Mouse (Mus musculus) heart, adult 2 months (tissue): Measurements from ENCODE around the gene Gm29094. TPM values are rescaled to one million over a fixed set of nuclear protein-coding genes. Genes with fewer than 3 reads are reported as not detected.
A peak's percentile ranks its signal among the peaks of the same experiment; 100 is the strongest.
"Not testable (repeated sequence)": the region's sequence is repeated elsewhere in the genome, so short reads cannot be mapped to it uniquely, and the experiment has no call there.

ENCODE experiments used
- DNase-seq, 2 experiments: peaks; one replicate each; pipeline ENCODE4 v3.0.0; 2021
- H3K27ac ChIP-seq: fragments of 200-600 bp; 2 replicates; pipeline ENCODE4 v1.8.1; 2022
- H3K27me3 ChIP-seq: fragments of 200-500 bp; 2 replicates; pipeline ENCODE4 v1.6.1; 2012; ENCODE audit warnings: mild to moderate bottlenecking, low read length, inconsistent platforms, mixed read lengths; ENCODE audit not compliant: control insufficient read depth, insufficient read depth
- H3K36me3 ChIP-seq: fragments of 200-500 bp; 2 replicates; pipeline ENCODE4 v1.6.1; 2012; ENCODE audit warnings: low read length, inconsistent platforms; ENCODE audit not compliant: control insufficient read depth, insufficient read depth
- H3K4me1 ChIP-seq: fragments of 200-500 bp; 2 replicates; pipeline ENCODE4 v1.6.1; 2011; ENCODE audit warnings: low read length; ENCODE audit not compliant: control insufficient read depth, insufficient read depth
- H3K4me3 ChIP-seq: fragments of 200-600 bp; 2 replicates; pipeline ENCODE4 v1.8.1; 2022
- H3K79me2 ChIP-seq: fragments of 200-500 bp; replicated peaks from 2 replicates; pipeline ENCODE4 v1.6.1; 2012; ENCODE audit warnings: mild to moderate bottlenecking, inconsistent platforms, low read length, moderate library complexity, mixed read lengths; ENCODE audit not compliant: control insufficient read depth, insufficient read depth
- H3K9ac ChIP-seq: fragments of 200-500 bp; 2 replicates; pipeline ENCODE4 v1.6.1; 2012; ENCODE audit warnings: low read depth, mild to moderate bottlenecking, control low read depth, inconsistent platforms, low read length, mixed read lengths
- CTCF ChIP-seq: fragments of 200-600 bp; IDR thresholded peaks from 2 replicates; pipeline ENCODE4 v1.8.1; 2022; ENCODE audit warnings: antibody characterized with exemption, mild to moderate bottlenecking, moderate library complexity
- EP300 ChIP-seq: fragments of 200-500 bp; IDR thresholded peaks from 2 replicates; pipeline ENCODE4 v1.6.1; 2011; ENCODE audit warnings: low read depth, low read length, control low read depth; ENCODE audit not compliant: insufficient read depth
- POLR2A ChIP-seq: fragments of 200-500 bp; IDR thresholded peaks from 2 replicates; pipeline ENCODE4 v1.6.1; 2011; ENCODE audit warnings: mild to moderate bottlenecking, low read depth, low read length, control low read depth; ENCODE audit not compliant: insufficient read depth
- WGBS: fragments of 180-500 bp; shearing (Covaris S2); methylation state at CpG from one replicate; pipeline ENCODE4 v1.1.7; 2018; 5-methylcytosine and 5-hydroxymethylcytosine counted together
- intact Hi-C: fragments of 180-260 bp; cut with DNase I; formaldehyde crosslinking; loops from one replicate; pipeline ENCODE4 v1.15.1; 2025
- polyA plus RNA-seq: library from polyadenylated mRNA; depleted of rRNA; stranded (reverse); fragments of >200 nt; gene quantifications from 2 replicates; pipeline ENCODE4 v1.2.3, GENCODE M21; 2012
- total RNA-seq, 2 experiments: library from RNA; stranded (reverse); gene quantifications; 2 replicates each; pipeline ENCODE4 v1.2.3; 2021

Gm29094 gene
- total and polyA plus RNA-seq, 3 experiments: 0.68 TPM; not detected in 2

DNA sequence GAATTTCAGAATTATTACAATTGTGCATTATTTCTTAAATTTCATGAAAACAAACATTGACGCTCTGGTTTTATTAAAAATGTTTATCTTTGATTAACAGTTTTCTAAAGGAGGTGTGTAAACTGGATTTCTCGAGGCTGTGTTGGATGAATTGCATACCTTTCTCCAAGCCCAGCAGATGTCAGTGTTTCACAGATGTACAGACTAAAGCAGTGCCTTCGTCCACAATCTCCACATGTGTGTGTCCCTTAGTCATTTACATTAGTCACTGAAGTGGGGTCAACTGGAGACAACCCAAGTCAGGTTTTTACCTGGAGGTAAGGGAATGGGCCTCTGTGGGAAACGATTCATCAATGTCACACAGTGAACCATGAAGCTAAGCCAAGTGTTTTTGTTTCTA, 26.9 kb downstream of the Gm29094 start:
- no peaks in the 10 kb centered on the region for H3K36me3 ChIP-seq
- WGBS: 53% methylated on average over 4 of the region's 4 CpGs
- H3K9ac ChIP-seq: no peak overlapping the region
- peak; percentile 60 for TF ChIP-seq CTCF
- TF ChIP-seq EP300: no peak
- H3K79me2 ChIP-seq: no peaks in the 10 kb centered on the region
- H3K27ac ChIP-seq: no peak overlapping the region
- DNase-seq: no peak
- intact Hi-C loops: loop anchor here (10.0 kb wide), 1 partner anchor 449 kb away; no protein-coding TSS in a partner anchor
- H3K27me3 ChIP-seq: no peaks in the 10 kb centered on the region
- H3K4me3 ChIP-seq: no peak overlapping the region
- H3K4me1 ChIP-seq: no peaks in the 10 kb centered on the region

DNA sequence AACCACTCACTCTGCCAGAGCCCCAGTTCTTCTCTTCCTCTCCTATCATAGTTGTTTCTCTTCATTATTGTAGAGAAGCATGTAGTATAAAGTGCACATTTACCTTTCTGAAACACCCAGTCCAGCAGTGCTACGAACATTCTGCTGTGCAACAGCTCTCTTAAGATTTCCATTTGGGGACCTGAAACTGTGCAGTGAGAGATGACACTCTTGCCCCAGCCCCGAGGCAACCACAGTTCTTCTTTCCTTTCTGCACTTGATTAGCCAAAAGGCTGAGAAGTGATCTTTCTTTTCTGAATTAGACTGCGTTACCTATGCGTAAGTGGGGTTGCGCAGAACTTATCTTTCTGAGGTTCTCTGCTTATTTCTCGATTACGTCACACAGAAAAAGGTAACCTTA, 28.9 kb downstream of the Gm29094 start:
- intact Hi-C loops: loop anchor here (10.0 kb wide), 1 partner anchor 447 kb away; no protein-coding TSS in a partner anchor
- no peak overlapping the region for H3K9ac ChIP-seq
- 83% methylated on average over 7 of the region's 7 CpGs for WGBS

GRCm38 (mm10) chr9:89230897-89231497, 31.8 kb downstream of the Gm29094 start:
- H3K79me2 ChIP-seq, H3K4me1 ChIP-seq, H3K36me3 ChIP-seq, H3K4me3 ChIP-seq, H3K27me3 ChIP-seq, H3K9ac ChIP-seq, intact Hi-C loops, H3K27ac ChIP-seq: not testable (repeated sequence)
- WGBS: 64% methylated on average over 2 of the region's 2 CpGs
- DNase-seq: peak in 1 of 2 experiments; percentile 20
- peak; percentile 52 for TF ChIP-seq CTCF

More for the DNA sequence above, 28.9 kb downstream of the Gm29094 start:
- H3K27ac ChIP-seq: no peak overlapping the region
- H3K36me3 ChIP-seq: no peaks in the 10 kb centered on the region
- TF ChIP-seq CTCF (no peak), EP300 (no peak), POLR2A (no peak)
- H3K4me3 ChIP-seq: no peak overlapping the region
- no peaks in the 10 kb centered on the region for H3K4me1 ChIP-seq
- H3K27me3 ChIP-seq: no peaks in the 10 kb centered on the region
- no peaks in the 10 kb centered on the region for H3K79me2 ChIP-seq
- DNase-seq: no peak

GRCm38 (mm10) chr9:89237131-89237530, 38.0 kb downstream of the Gm29094 start:
- H3K27ac ChIP-seq, DNase-seq, H3K9ac ChIP-seq, intact Hi-C loops, H3K27me3 ChIP-seq, H3K4me3 ChIP-seq, H3K36me3 ChIP-seq, H3K79me2 ChIP-seq, H3K4me1 ChIP-seq: not testable (repeated sequence)
- WGBS: 80% methylated on average over 4 of the region's 4 CpGs

GRCm38 (mm10) chr9:89238976-89239505, 39.9 kb downstream of the Gm29094 start:
- intact Hi-C loops: not testable (repeated sequence)

GRCm38 (mm10) chr9:89240516-89241019, 41.4 kb downstream of the Gm29094 start:
- H3K9ac ChIP-seq, H3K27ac ChIP-seq, DNase-seq, H3K36me3 ChIP-seq, intact Hi-C loops, H3K79me2 ChIP-seq, H3K27me3 ChIP-seq, H3K4me3 ChIP-seq, H3K4me1 ChIP-seq: not testable (repeated sequence)
- WGBS: 84% methylated on average over 3 of the region's 3 CpGs

More at GRCm38 (mm10) chr9:89238976-89239505, 39.9 kb downstream of the Gm29094 start:
- not testable (repeated sequence) for H3K79me2 ChIP-seq, H3K27ac ChIP-seq, H3K9ac ChIP-seq, H3K4me1 ChIP-seq, H3K4me3 ChIP-seq, H3K27me3 ChIP-seq, H3K36me3 ChIP-seq, DNase-seq
- 54% methylated on average over 5 of the region's 5 CpGs for WGBS
